Mouse (Mus musculus): ENCODE measurements around the gene Agt.

Agt gene

GRCm38 (mm10) chr8:124507572-124508320, 61.8 kb downstream of the Agt start:
- no peak for DNase-seq (ENCODE audit: extremely low spot score)

All from embryo, embryonic 9.5 days (tissue).